Mouse (Mus musculus) right cerebral cortex, postnatal 14 days (tissue): ENCODE results near the gene Nxf3.
"Not testable (repeated sequence)": the region's sequence is repeated elsewhere in the genome, so short reads cannot be mapped to it uniquely, and the experiment has no call there.

Experiments
- DNase-seq: peaks from one replicate; pipeline ENCODE4 v3.0.0; 2022

The Nxf3 gene

GRCm38 (mm10) chrX:136085155-136085554 is at the start of gene Nxf3:
Gene Nxf3 (minus strand): TSS chrX:136085255.
- no peak for DNase-seq

GRCm38 (mm10) chrX:136127744-136128064 is 42.6 kb upstream of the Nxf3 start:
- peak; percentile 44 for DNase-seq

- DNase-seq: no peak
Measured at GRCm38 (mm10) chrX:136127038-136127743, 42.1 kb upstream of the Nxf3 start.

- DNase-seq: peak; percentile 61
Measured at GRCm38 (mm10) chrX:136115419-136115961, 30.4 kb upstream of the Nxf3 start.

- no peak for DNase-seq
Measured at GRCm38 (mm10) chrX:136115015-136115414, 30.0 kb upstream of the Nxf3 start.

GRCm38 (mm10) chrX:136107942-136108341 is 22.9 kb upstream of the Nxf3 start:
- DNase-seq: peak; percentile 58

GRCm38 (mm10) chrX:136104724-136105088 is 19.7 kb upstream of the Nxf3 start:
- no peak for DNase-seq

GRCm38 (mm10) chrX:136104046-136104723 is 19.1 kb upstream of the Nxf3 start:
- peak; percentile 10 for DNase-seq

GRCm38 (mm10) chrX:136094421-136094820 is 9.4 kb upstream of the Nxf3 start:
- DNase-seq: no peak

GRCm38 (mm10) chrX:136092497-136093279 is 7.6 kb upstream of the Nxf3 start:
- no peak for DNase-seq

- DNase-seq: not testable (repeated sequence)
Measured at GRCm38 (mm10) chrX:136068020-136068419, 17.0 kb downstream of the Nxf3 start, which contains the start of gene Bex2. Gene Bex2 (minus strand): TSS chrX:136068236.

GRCm38 (mm10) chrX:136067201-136067991 is 17.7 kb downstream of the Nxf3 start:
- peak; percentile 18 for DNase-seq

- no peak for DNase-seq
Measured at GRCm38 (mm10) chrX:136060698-136061097, 24.4 kb downstream of the Nxf3 start.

GRCm38 (mm10) chrX:136051219-136051618 is 33.8 kb downstream of the Nxf3 start:
- DNase-seq: no peak

- DNase-seq: peak; percentile 65
Measured at GRCm38 (mm10) chrX:136047528-136047927, 37.5 kb downstream of the Nxf3 start.

GRCm38 (mm10) chrX:136043726-136044125 is 41.3 kb downstream of the Nxf3 start:
- DNase-seq: no peak

GRCm38 (mm10) chrX:136032799-136033763 is 52.0 kb downstream of the Nxf3 start, which contains the start of gene Arxes1:
Gene Arxes1 (plus strand): TSS chrX:136033367.
- peak; percentile 16 for DNase-seq

GRCm38 (mm10) chrX:136030331-136030730 is 54.7 kb downstream of the Nxf3 start:
- DNase-seq: no peak
